Mouse (Mus musculus) hindbrain, embryonic 16.5 days (tissue): Measurements from ENCODE around the gene Olfr851. TPM values are rescaled to one million over a fixed set of nuclear protein-coding genes. Genes with fewer than 3 reads are reported as not detected.

Experiments
- ATAC-seq: fragments of 200-750 bp; cut with Nextera tagmentation; 2 replicates; pipeline ENCODE4 v1.8.0; 2017; ENCODE audit warnings: moderate TSS enrichment, moderate library complexity
- H3K27ac ChIP-seq: fragments of 300-500 bp; sonication (generic); 2 replicates; pipeline ENCODE4 v1.5.1; 2014; ENCODE audit warnings: low read depth, mild to moderate bottlenecking, control low read depth, low read length, moderate library complexity
- H3K27me3 ChIP-seq: fragments of 300-500 bp; sonication (generic); replicated peaks from 2 replicates; pipeline ENCODE4 v1.6.1; 2014; ENCODE audit warnings: low read length; ENCODE audit not compliant: control insufficient read depth, insufficient read depth
- H3K36me3 ChIP-seq: fragments of 300-500 bp; sonication (generic); 2 replicates; pipeline ENCODE4 v1.6.1; 2014; ENCODE audit warnings: mild to moderate bottlenecking, low read length, moderate library complexity, mixed read lengths; ENCODE audit not compliant: control insufficient read depth, insufficient read depth
- H3K4me1 ChIP-seq: fragments of 300-500 bp; sonication (generic); 2 replicates; pipeline ENCODE4 v1.6.1; 2014; ENCODE audit warnings: low read depth, low read length; ENCODE audit not compliant: control insufficient read depth, insufficient read depth
- H3K4me2 ChIP-seq: fragments of 300-500 bp; sonication (generic); 2 replicates; pipeline ENCODE4 v1.6.1; 2014; ENCODE audit warnings: mild to moderate bottlenecking, low read length, control low read depth, moderate library complexity
- H3K4me3 ChIP-seq: fragments of 300-500 bp; sonication (generic); 2 replicates; pipeline ENCODE4 v1.5.1; 2014; ENCODE audit warnings: mild to moderate bottlenecking, low read length, control low read depth, moderate library complexity
- H3K9ac ChIP-seq: fragments of 300-500 bp; sonication (generic); 2 replicates; pipeline ENCODE4 v1.6.1; 2014; ENCODE audit warnings: low read depth, mild to moderate bottlenecking, control low read depth, low read length, moderate library complexity
- H3K9me3 ChIP-seq: fragments of 300-500 bp; sonication (generic); 2 replicates; pipeline ENCODE4 v1.6.1; 2014; ENCODE audit warnings: mild to moderate bottlenecking, low read length, moderate library complexity; ENCODE audit not compliant: control insufficient read depth
- WGBS: fragments of 180-500 bp; shearing (Covaris S2); extraction: QIAGEN DNeasy Blood & Tissue Kit; methylation state at CpG from one replicate; pipeline ENCODE4 v1.1.7; 2014; 5-methylcytosine and 5-hydroxymethylcytosine counted together
- polyA plus RNA-seq: library from polyadenylated mRNA; unstranded; fragments of >200 nt; fragmentation: Nextera tagmentation; extraction: Ambion mirVana; gene quantifications from 2 replicates; pipeline ENCODE4 v1.2.1, GENCODE M21; 2015

Olfr851 gene
- polyA plus RNA-seq, result not detected in 2 replicates

GRCm38 (mm10) chr9:19492995-19493394, at the start of gene Olfr851:
Gene Olfr851, plus strand, starts transcription at chr9:19493295.
- Histone ChIP-seq H3K4me2 (no peak within 1 kb of the TSS), H3K4me1 (no peaks in the 10 kb centered on the region), H3K9me3 (peaks cover 7% of the 10 kb centered on the region; the same call in 1 of the 2 replicates), H3K27me3 (no peaks in the 10 kb centered on the region), H3K36me3 (no peaks in the 10 kb centered on the region), H3K4me3 (no peak within 1 kb of the TSS), H3K27ac (no peak within 1 kb of the TSS), H3K9ac (no peak within 1 kb of the TSS)
- ATAC-seq, result no peak

GRCm38 (mm10) chr9:19478148-19478547, 14.9 kb upstream of the Olfr851 start, which contains the start of gene Olfr850:
Gene Olfr850, minus strand, starts transcription at chr9:19478248.
- H3K27me3 ChIP-seq, result no peaks in the 10 kb centered on the region
- ATAC-seq, result no peak
- H3K9ac ChIP-seq, result no peak within 1 kb of the TSS

DNA sequence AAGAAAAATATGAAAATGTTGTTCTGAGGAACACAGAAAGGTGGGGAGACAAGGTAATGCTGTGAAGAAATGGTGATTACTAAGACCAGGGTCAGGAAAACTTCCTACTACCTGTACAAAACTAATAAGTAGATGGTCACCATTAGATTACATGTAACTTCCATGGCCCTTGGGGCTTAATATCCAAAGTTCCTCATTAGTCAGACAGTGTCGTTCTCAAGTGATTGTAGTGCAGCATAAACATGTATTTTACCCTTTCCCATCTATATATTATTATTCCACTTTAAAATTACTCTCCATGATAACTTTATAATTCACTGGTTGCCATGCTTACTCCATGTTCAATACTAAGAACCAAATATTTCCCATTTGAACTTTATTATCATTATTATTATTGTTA, 47.9 kb downstream of the Olfr851 start, which contains the start of gene Olfr853:
Gene Olfr853 (minus strand): TSS at position 101 of the 400 bp plus-strand sequence.
- no peaks in the 10 kb centered on the region for H3K36me3 ChIP-seq
- 63% methylated on average over 1 of the region's 1 CpGs for WGBS
- H3K4me3 ChIP-seq, result no peak within 1 kb of the TSS
- no peak for ATAC-seq
- no peak within 1 kb of the TSS for H3K27ac ChIP-seq
- no peaks in the 10 kb centered on the region for H3K27me3 ChIP-seq
- no peak within 1 kb of the TSS for H3K9ac ChIP-seq
- peaks cover 6% of the 10 kb centered on the region for H3K9me3 ChIP-seq
- H3K4me2 ChIP-seq, result no peak within 1 kb of the TSS
- no peaks in the 10 kb centered on the region for H3K4me1 ChIP-seq

More at GRCm38 (mm10) chr9:19478148-19478547, 14.9 kb upstream of the Olfr851 start, which contains the start of gene Olfr850:
- no peak within 1 kb of the TSS for H3K27ac ChIP-seq
- no peaks in the 10 kb centered on the region for H3K36me3 ChIP-seq
- H3K9me3 ChIP-seq, result 0 out of 2 replicates have a peak, but pooled peaks cover 4% of the 10 kb centered on the region
- no peak within 1 kb of the TSS for H3K4me3 ChIP-seq
- H3K4me2 ChIP-seq, result no peak within 1 kb of the TSS
- no peaks in the 10 kb centered on the region for H3K4me1 ChIP-seq

Other genes starting within 250 kb of the Olfr851 start
- gene Olfr843, start 241.3 kb upstream of the Olfr851 start, polyA plus RNA-seq, result not detected in 2 replicates
- not detected in 2 replicates for gene Olfr844, start 176.9 kb upstream of the Olfr851 start, polyA plus RNA-seq
- gene Olfr845, start 156.8 kb upstream of the Olfr851 start, polyA plus RNA-seq, result not detected in 2 replicates
- gene Olfr846, start 129.3 kb upstream of the Olfr851 start, polyA plus RNA-seq, result not detected in 2 replicates
- not detected in 2 replicates for gene Olfr847, start 114.6 kb upstream of the Olfr851 start, polyA plus RNA-seq
- gene Olfr849, start 53.0 kb upstream of the Olfr851 start, polyA plus RNA-seq, result not detected in 2 replicates
- gene Olfr850, start 15.0 kb upstream of the Olfr851 start, polyA plus RNA-seq, result not detected in 2 replicates
- not detected in 2 replicates for gene Olfr853, start 47.8 kb downstream of the Olfr851 start, polyA plus RNA-seq
- gene Olfr854, start 74.1 kb downstream of the Olfr851 start, polyA plus RNA-seq, result not detected in 2 replicates
- gene Olfr855, start 89.3 kb downstream of the Olfr851 start, polyA plus RNA-seq, result not detected in 2 replicates
- 29.4 and 34.9 TPM in 2 replicates for gene Zfp317, start 128.8 kb downstream of the Olfr851 start, polyA plus RNA-seq
- gene Olfr857, start 216.1 kb downstream of the Olfr851 start, polyA plus RNA-seq, result not detected in 2 replicates